Mouse (Mus musculus) CH12.LX (cell line): ENCODE results near the gene Tsc22d2. TPM values are rescaled to one million over a fixed set of nuclear protein-coding genes. Genes with fewer than 3 reads are reported as not detected.

Experiments
- DNase-seq: peaks from one replicate; pipeline ENCODE4 v3.0.0-alpha.2; 2013; ENCODE audit errors: extremely low read depth
- H3K27ac ChIP-seq: 2 replicates; pipeline ENCODE4 v1.5.1; 2012; ENCODE audit warnings: low read depth, mild to moderate bottlenecking, control low read depth, moderate library complexity; ENCODE audit not compliant: insufficient read depth
- H3K27me3 ChIP-seq: replicated peaks from 2 replicates; pipeline ENCODE3; 2012; ENCODE audit warnings: inconsistent platforms
- H3K36me3 ChIP-seq, 2 experiments: replicated peaks in 1 of 2; 2 replicates each; pipeline versions ENCODE3 to v1.6.1; 2012; ENCODE audit warnings: inconsistent platforms in 1 of 2, low read length in 1 of 2, mild to moderate bottlenecking in 1 of 2, mixed read lengths in 1 of 2, moderate library complexity in 1 of 2; ENCODE audit not compliant: control insufficient read depth in 1 of 2, insufficient read depth in 1 of 2
- H3K4me1 ChIP-seq, 2 experiments: 2 replicates each; pipeline ENCODE4 v1.6.1; 2012; ENCODE audit warnings: inconsistent platforms in 1 of 2, moderate library complexity in 1 of 2; ENCODE audit not compliant: insufficient read depth in 2 of 2, control insufficient read depth in 1 of 2
- H3K4me2 ChIP-seq: 2 replicates; pipeline ENCODE4 v1.6.1; 2012; ENCODE audit warnings: low read depth, mild to moderate bottlenecking, control low read depth; ENCODE audit not compliant: poor library complexity, insufficient read depth, severe bottlenecking
- H3K4me3 ChIP-seq, 3 experiments: fragments of 150-350 bp in 1 of 3; sonication (generic) in 1 of 3; replicated peaks in 1 of 3; 2 replicates each; pipeline versions ENCODE3 to v1.5.1; 2011 to 2012; ENCODE audit warnings: low read depth in 2 of 3, low read length in 2 of 3, mild to moderate bottlenecking in 2 of 3, moderate library complexity in 2 of 3, control low read depth in 1 of 3, improper control_type of control experiment in 1 of 3, inconsistent platforms in 1 of 3, mixed read lengths in 1 of 3; ENCODE audit not compliant: poor library complexity in 1 of 3
- H3K79me2 ChIP-seq: replicated peaks from 2 replicates; pipeline ENCODE4 v1.6.1; 2012; ENCODE audit warnings: mild to moderate bottlenecking, moderate library complexity; ENCODE audit not compliant: control insufficient read depth, poor library complexity, insufficient read depth, severe bottlenecking; ENCODE audit errors: extremely low read depth
- H3K9ac ChIP-seq: 2 replicates; pipeline ENCODE4 v1.6.1; 2012; ENCODE audit warnings: low read depth, mild to moderate bottlenecking, control low read depth, moderate library complexity; ENCODE audit not compliant: insufficient read depth
- H3K9me3 ChIP-seq: replicated peaks from 2 replicates; pipeline ENCODE3; 2012; ENCODE audit warnings: low read length, inconsistent platforms, mixed read lengths
- BHLHE40 ChIP-seq: IDR thresholded peaks from 2 replicates; pipeline ENCODE4 v1.6.1; 2011; ENCODE audit warnings: mild to moderate bottlenecking, low read depth, low read length, improper control_type of control experiment
- CTCF ChIP-seq, 2 experiments: IDR thresholded peaks in 1 of 2; conservative IDR thresholded peaks in 1 of 2; 2 replicates each; pipeline ENCODE4 v1.5.1; 2011 to 2012; ENCODE audit warnings: low read depth in 2 of 2, low read length in 2 of 2, improper control_type of control experiment in 1 of 2, inconsistent platforms in 1 of 2, mild to moderate bottlenecking in 1 of 2, moderate library complexity in 1 of 2
- E2F4 ChIP-seq: IDR thresholded peaks from 2 replicates; pipeline ENCODE4 v1.6.1; 2011; ENCODE audit warnings: low read depth, low read length, improper control_type of control experiment; ENCODE audit not compliant: insufficient replicate concordance
- EP300 ChIP-seq: IDR thresholded peaks from 2 replicates; pipeline ENCODE4 v1.6.1; 2011; ENCODE audit warnings: low read length, improper control_type of control experiment
- ETS1 ChIP-seq: conservative IDR thresholded peaks from 2 replicates; pipeline ENCODE4 v1.6.1; 2012; ENCODE audit warnings: low read depth, mild to moderate bottlenecking, inconsistent platforms, low read length, improper control_type of control experiment, moderate library complexity
- HCFC1 ChIP-seq: IDR thresholded peaks from 2 replicates; pipeline ENCODE4 v1.6.1; 2012; ENCODE audit warnings: low read depth, mild to moderate bottlenecking, inconsistent platforms, low read length, improper control_type of control experiment
- IRF4 ChIP-seq: IDR thresholded peaks from 2 replicates; pipeline ENCODE4 v1.6.1; 2014; ENCODE audit warnings: low read depth, mild to moderate bottlenecking, inconsistent platforms, low read length, improper control_type of control experiment
- JUND ChIP-seq: conservative IDR thresholded peaks from 2 replicates; pipeline ENCODE4 v1.6.1; 2011; ENCODE audit warnings: low read depth, low read length, improper control_type of control experiment
- MAX ChIP-seq: IDR thresholded peaks from 2 replicates; pipeline ENCODE4 v1.6.1; 2011; ENCODE audit warnings: low read length, improper control_type of control experiment
- MAZ ChIP-seq: IDR thresholded peaks from 2 replicates; pipeline ENCODE4 v1.6.1; 2012; ENCODE audit warnings: low read depth, mild to moderate bottlenecking, inconsistent platforms, low read length, improper control_type of control experiment, moderate library complexity
- MYC ChIP-seq: IDR thresholded peaks from 2 replicates; pipeline ENCODE4 v1.6.1; 2011; ENCODE audit warnings: low read depth, mild to moderate bottlenecking, improper control_type of control experiment, low read length
- PAX5 ChIP-seq: IDR thresholded peaks from 2 replicates; pipeline ENCODE4 v1.6.1; 2012; ENCODE audit warnings: low read length, inconsistent platforms, mixed read lengths
- POLR2A ChIP-seq: IDR thresholded peaks from 2 replicates; pipeline ENCODE4 v1.6.1; 2011; ENCODE audit warnings: low read depth, mild to moderate bottlenecking, improper control_type of control experiment, low read length
- SMC3 ChIP-seq: IDR thresholded peaks from 2 replicates; pipeline ENCODE4 v1.6.1; 2011; ENCODE audit warnings: low read depth, low read length, improper control_type of control experiment
- TCF12 ChIP-seq: IDR thresholded peaks from 2 replicates; pipeline ENCODE4 v1.6.1; 2014; ENCODE audit warnings: low read depth, mild to moderate bottlenecking, inconsistent platforms, low read length, improper control_type of control experiment
- USF2 ChIP-seq: conservative IDR thresholded peaks from 2 replicates; pipeline ENCODE4 v1.6.1; 2011; ENCODE audit warnings: low read depth, low read length, improper control_type of control experiment
- ZC3H11A ChIP-seq: IDR thresholded peaks from 2 replicates; pipeline ENCODE4 v1.6.1; 2012; ENCODE audit warnings: low read depth, mild to moderate bottlenecking, inconsistent platforms, low read length, improper control_type of control experiment
- ZKSCAN1 ChIP-seq: IDR thresholded peaks from 2 replicates; pipeline ENCODE4 v1.6.1; 2012; ENCODE audit warnings: low read depth, inconsistent platforms, low read length, improper control_type of control experiment, borderline replicate concordance
- ZNF384 ChIP-seq: IDR thresholded peaks from 2 replicates; pipeline ENCODE4 v1.6.1; 2012; ENCODE audit warnings: low read depth, low read length, improper control_type of control experiment, inconsistent platforms
- dilution Hi-C: fragments of 300-500 bp; cut with MboI; formaldehyde crosslinking; loops from 2 replicates; pipeline ENCODE4 v1.14.3; 2020; ENCODE audit warnings: low sequenced_read_pairs; ENCODE audit not compliant: extremely low pct_unique_long_range_greater_than_20kb, extremely low pct_ligation_motif_present
- in situ Hi-C: fragments of 300-500 bp; cut with MboI; formaldehyde crosslinking; loops from 3 replicates; pipeline ENCODE4 v1.14.3; 2019; ENCODE audit warnings: low sequenced_read_pairs, low pct_ligation_motif_present, low pct_unique_long_range_greater_than_20kb, mixed read lengths
- polyA plus RNA-seq: library from polyadenylated mRNA; unstranded; fragments of >175 nt; gene quantifications from 2 replicates; pipeline ENCODE4 v1.2.1, GENCODE M21; 2012; ENCODE audit warnings: low read depth; ENCODE audit not compliant: insufficient read length
- total RNA-seq, 2 experiments: library from RNA; depleted of rRNA; stranded (reverse); fragments of 300-350 nt in 1 of 2; fragments of >200 nt in 1 of 2; gene quantifications; 2 replicates each; pipeline ENCODE4 v1.2.3; 2012 to 2014

Tsc22d2 gene
- total and polyA plus RNA-seq, 3 experiments = 9.0 to 17.4 (median 12.9) TPM

DNA sequence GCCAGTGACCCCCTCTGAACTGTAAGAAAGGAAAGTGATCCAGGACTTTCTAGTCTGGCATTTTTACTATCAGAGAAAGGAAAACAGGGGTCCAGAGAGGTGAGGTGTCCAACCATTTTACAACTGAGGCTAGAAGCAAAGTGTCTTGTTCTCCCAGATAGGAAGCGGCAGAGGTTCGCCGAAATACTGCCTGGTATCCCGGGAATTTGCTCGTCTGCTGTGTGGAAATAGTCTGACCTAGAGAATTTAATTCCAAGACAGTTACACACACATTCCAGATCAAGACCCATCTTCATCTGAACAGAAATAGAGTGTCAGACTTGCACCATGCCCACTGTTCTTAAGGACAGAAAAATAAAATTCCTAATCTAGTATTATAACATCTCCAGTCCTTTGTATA is 16.0 kb upstream of the Tsc22d2 start:
- in situ Hi-C loops = no loop called here
- no peak overlapping the region for H3K27ac ChIP-seq
- H3K79me2 ChIP-seq = no peaks in the 10 kb centered on the region
- no peaks in the 10 kb centered on the region for H3K27me3 ChIP-seq
- H3K4me1 ChIP-seq = peaks cover 0 to 11% of the 10 kb centered on the region in 2 experiments; a peak in 2 of 4 replicates
- dilution Hi-C loops = no loop called here
- no peak overlapping the region for H3K9ac ChIP-seq
- no peak for DNase-seq
- no peak overlapping the region for H3K4me3 ChIP-seq
- H3K4me2 ChIP-seq = no peak overlapping the region
- no peaks in the 10 kb centered on the region for H3K9me3 ChIP-seq
- H3K36me3 ChIP-seq = no peaks in the 10 kb centered on the region
- TF ChIP-seq HCFC1 (no peak), BHLHE40 (no peak), IRF4 (no peak), TCF12 (no peak), MAZ (no peak), MYC (no peak), USF2 (no peak), ZKSCAN1 (no peak), ZC3H11A (no peak), ETS1 (no peak), PAX5 (no peak), CTCF (conservative IDR thresholded peaks at IDR 0.05 in 1 of 2, IDR thresholded peaks at IDR 0.05 in 1 of 2; ENCODE audit: low read depth in 2 of 2, low read length in 2 of 2) (no peak), JUND (no peak), POLR2A (no peak), ZNF384 (no peak), SMC3 (no peak), E2F4 (no peak), EP300 (no peak)

DNA sequence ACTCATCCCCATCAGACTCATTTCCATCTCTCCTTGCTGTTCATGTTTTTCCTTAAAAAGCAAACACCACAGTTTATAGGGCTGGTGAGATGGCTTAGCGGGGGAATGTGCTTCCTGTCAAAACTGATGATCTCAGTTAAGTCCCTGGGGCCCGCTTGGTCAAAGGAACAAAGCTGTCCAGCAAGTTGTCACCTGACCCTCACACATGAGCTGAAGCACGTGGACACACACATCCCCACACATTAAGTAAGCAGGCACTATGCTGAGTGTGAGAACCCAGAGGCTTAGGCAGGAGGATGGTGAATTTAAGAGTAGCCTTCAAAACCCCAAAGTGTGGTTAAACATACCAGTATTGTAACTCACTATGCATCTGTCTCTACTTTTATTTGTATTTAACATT is 14.6 kb upstream of the Tsc22d2 start:
- Histone ChIP-seq H3K79me2 (no peaks in the 10 kb centered on the region), H3K4me1 (peaks cover 0 to 11% of the 10 kb centered on the region in 2 experiments; a peak in 2 of 4 replicates), H3K27me3 (no peaks in the 10 kb centered on the region), H3K36me3 (no peaks in the 10 kb centered on the region), H3K4me3 (no peak overlapping the region), H3K27ac (no peak overlapping the region), H3K4me2 (no peak overlapping the region), H3K9me3 (no peaks in the 10 kb centered on the region), H3K9ac (no peak overlapping the region)
- TF ChIP-seq HCFC1 = no peak
- TF ChIP-seq CTCF (conservative IDR thresholded peaks at IDR 0.05 in 1 of 2, IDR thresholded peaks at IDR 0.05 in 1 of 2; ENCODE audit: low read depth in 2 of 2, low read length in 2 of 2) = no peak
- TF ChIP-seq BHLHE40 = peak; percentile 82
- no peak for TF ChIP-seq MAX
- dilution Hi-C loops (no loop called here), in situ Hi-C loops (loop anchor here (25.0 kb wide), 1 partner anchor 287 kb away; the partner anchor contains the start of gene Siah2)
- DNase-seq = no peak
